Mouse (Mus musculus) limb, embryonic 13.5 days (tissue): Measurements from ENCODE around the gene Herc3. TPM values are rescaled to one million over a fixed set of nuclear protein-coding genes. Genes with fewer than 3 reads are reported as not detected.

ENCODE experiments used
- ATAC-seq: fragments of 200-750 bp; cut with Nextera tagmentation; 2 replicates; pipeline ENCODE4 v1.8.0; 2017; ENCODE audit warnings: low read depth, moderate number of reproducible peaks, moderate TSS enrichment; ENCODE audit not compliant: low FRiP score
- H3K27ac ChIP-seq: fragments of 300-500 bp; sonication (generic); 2 replicates; pipeline ENCODE4 v1.5.1; 2015; ENCODE audit warnings: inconsistent platforms, mild to moderate bottlenecking, moderate library complexity
- H3K27me3 ChIP-seq: fragments of 300-500 bp; sonication (generic); 2 replicates; pipeline ENCODE4 v1.6.1; 2015; ENCODE audit warnings: mild to moderate bottlenecking, inconsistent platforms
- H3K36me3 ChIP-seq: fragments of 300-500 bp; sonication (generic); 2 replicates; pipeline ENCODE4 v1.6.1; 2015; ENCODE audit warnings: inconsistent platforms, mild to moderate bottlenecking, moderate library complexity
- H3K4me1 ChIP-seq: fragments of 300-500 bp; sonication (generic); 2 replicates; pipeline ENCODE4 v1.6.1; 2015; ENCODE audit warnings: inconsistent platforms
- H3K4me2 ChIP-seq: fragments of 300-500 bp; sonication (generic); replicated peaks from 2 replicates; pipeline ENCODE4 v1.6.1; 2015; ENCODE audit warnings: inconsistent platforms, mild to moderate bottlenecking, moderate library complexity
- H3K4me3 ChIP-seq: fragments of 300-500 bp; sonication (generic); 2 replicates; pipeline ENCODE4 v1.5.1; 2015; ENCODE audit warnings: moderate library complexity, mild to moderate bottlenecking, inconsistent platforms
- H3K9ac ChIP-seq: fragments of 300-500 bp; sonication (generic); 2 replicates; pipeline ENCODE4 v1.6.1; 2015; ENCODE audit warnings: mild to moderate bottlenecking, inconsistent platforms
- H3K9me3 ChIP-seq: fragments of 300-500 bp; sonication (generic); 2 replicates; pipeline ENCODE4 v1.6.1; 2016; ENCODE audit warnings: inconsistent platforms
- WGBS: fragments of 180-500 bp; shearing (Covaris S2); methylation state at CpG from one replicate; pipeline ENCODE4 v1.1.7; 2015; 5-methylcytosine and 5-hydroxymethylcytosine counted together
- polyA plus RNA-seq: library from polyadenylated mRNA; unstranded; fragments of >200 nt; fragmentation: Nextera tagmentation; extraction: Ambion mirVana; gene quantifications from 2 replicates; pipeline ENCODE4 v1.2.1, GENCODE M21; 2015

Herc3 gene
- polyA plus RNA-seq, 1 experiment from 2014 or later = 7.5 TPM

DNA sequence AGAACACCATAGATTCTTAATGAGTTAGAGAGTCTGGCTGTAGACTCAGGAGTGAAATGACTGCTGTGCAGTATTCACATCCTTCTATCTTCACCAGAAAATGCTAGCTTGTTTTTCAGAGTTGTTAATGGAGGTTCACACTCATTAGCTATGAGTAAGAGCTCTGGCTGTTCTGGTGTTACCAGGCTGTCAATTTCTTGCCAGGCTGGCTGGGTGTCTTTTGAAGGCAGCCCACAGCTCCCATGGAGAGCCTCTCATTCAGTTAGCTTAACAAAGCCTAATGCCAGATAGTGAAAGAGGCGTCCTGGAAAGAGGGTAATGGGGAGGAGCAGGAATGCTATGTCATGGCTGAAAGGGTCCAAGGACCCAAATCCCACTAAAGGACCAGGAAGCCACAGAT, 6.7 kb downstream of the Herc3 start:
- H3K9ac ChIP-seq = no peak overlapping the region
- no peak overlapping the region for H3K4me3 ChIP-seq
- no peaks in the 10 kb centered on the region for H3K4me1 ChIP-seq
- no peak overlapping the region for H3K27ac ChIP-seq
- no peaks in the 10 kb centered on the region for H3K27me3 ChIP-seq
- H3K36me3 ChIP-seq = no peaks in the 10 kb centered on the region
- no peak for ATAC-seq
- 38% methylated on average over 1 of the region's 1 CpGs for WGBS
- H3K4me2 ChIP-seq = no peak overlapping the region
- H3K9me3 ChIP-seq = no peaks in the 10 kb centered on the region

GRCm38 (mm10) chr6:58841208-58841607, 9.9 kb downstream of the Herc3 start:
- H3K27ac ChIP-seq = no peak overlapping the region
- 73% methylated on average over 2 of the region's 2 CpGs for WGBS
- ATAC-seq = no peak

DNA sequence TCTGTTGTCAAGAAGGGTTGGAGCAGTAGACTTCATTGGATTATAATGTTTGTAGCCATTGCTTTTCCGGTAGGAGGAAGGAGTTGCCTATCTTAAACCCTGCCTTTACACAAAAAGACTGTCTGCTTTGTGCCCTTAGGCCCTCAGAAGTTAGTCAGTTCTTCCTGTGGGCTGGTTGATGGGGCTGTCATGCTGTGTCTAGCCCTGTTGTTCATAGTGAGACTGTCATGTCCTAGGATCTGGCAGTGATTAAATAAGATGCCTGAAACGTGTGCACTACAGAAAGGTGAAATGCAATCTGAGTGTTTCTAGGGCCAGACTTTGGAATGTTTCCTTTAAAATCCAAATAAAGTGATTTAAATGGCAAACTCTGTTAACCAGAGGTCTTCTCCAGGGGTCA, 10.9 kb downstream of the Herc3 start:
- Histone ChIP-seq H3K9me3 (no peaks in the 10 kb centered on the region), H3K4me2 (no peak overlapping the region), H3K4me3 (no peak overlapping the region), H3K4me1 (no peaks in the 10 kb centered on the region), H3K9ac (no peak overlapping the region), H3K36me3 (no peaks in the 10 kb centered on the region), H3K27ac (no peak overlapping the region), H3K27me3 (no peaks in the 10 kb centered on the region)
- no peak for ATAC-seq
- 34% methylated on average over 2 of the region's 2 CpGs for WGBS

More at GRCm38 (mm10) chr6:58841208-58841607, 9.9 kb downstream of the Herc3 start:
- no peaks in the 10 kb centered on the region for H3K27me3 ChIP-seq
- H3K36me3 ChIP-seq = no peaks in the 10 kb centered on the region
- no peaks in the 10 kb centered on the region for H3K9me3 ChIP-seq
- no peak overlapping the region for H3K4me2 ChIP-seq
- H3K9ac ChIP-seq = no peak overlapping the region
- no peak overlapping the region for H3K4me3 ChIP-seq
- no peaks in the 10 kb centered on the region for H3K4me1 ChIP-seq

DNA sequence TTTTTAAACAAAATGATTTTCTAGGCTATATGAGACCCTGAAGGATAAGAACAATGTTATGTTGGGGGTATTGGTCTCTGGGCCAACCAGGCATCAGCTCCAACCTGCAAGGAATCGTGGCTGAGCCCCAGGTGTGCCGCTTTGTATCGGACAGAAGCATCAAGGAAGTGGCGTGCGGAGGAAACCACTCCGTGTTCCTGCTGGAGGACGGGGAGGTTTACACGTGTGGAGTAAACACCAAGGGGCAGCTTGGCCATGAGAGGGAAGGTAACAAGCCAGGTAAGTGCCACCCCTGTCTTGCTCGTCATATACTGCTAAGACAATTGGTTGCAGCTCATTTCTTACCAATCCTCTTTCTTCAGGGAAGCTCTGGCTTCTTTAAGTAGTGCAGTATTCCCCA, 12.3 kb downstream of the Herc3 start:
- H3K4me3 ChIP-seq = no peak overlapping the region
- H3K9me3 ChIP-seq = no peaks in the 10 kb centered on the region
- no peaks in the 10 kb centered on the region for H3K27me3 ChIP-seq
- H3K4me1 ChIP-seq = no peaks in the 10 kb centered on the region
- H3K27ac ChIP-seq = no peak overlapping the region
- no peak overlapping the region for H3K9ac ChIP-seq
- 92% methylated on average over 9 of the region's 9 CpGs for WGBS
- ATAC-seq = no peak
- H3K4me2 ChIP-seq = no peak overlapping the region
- no peaks in the 10 kb centered on the region for H3K36me3 ChIP-seq

DNA sequence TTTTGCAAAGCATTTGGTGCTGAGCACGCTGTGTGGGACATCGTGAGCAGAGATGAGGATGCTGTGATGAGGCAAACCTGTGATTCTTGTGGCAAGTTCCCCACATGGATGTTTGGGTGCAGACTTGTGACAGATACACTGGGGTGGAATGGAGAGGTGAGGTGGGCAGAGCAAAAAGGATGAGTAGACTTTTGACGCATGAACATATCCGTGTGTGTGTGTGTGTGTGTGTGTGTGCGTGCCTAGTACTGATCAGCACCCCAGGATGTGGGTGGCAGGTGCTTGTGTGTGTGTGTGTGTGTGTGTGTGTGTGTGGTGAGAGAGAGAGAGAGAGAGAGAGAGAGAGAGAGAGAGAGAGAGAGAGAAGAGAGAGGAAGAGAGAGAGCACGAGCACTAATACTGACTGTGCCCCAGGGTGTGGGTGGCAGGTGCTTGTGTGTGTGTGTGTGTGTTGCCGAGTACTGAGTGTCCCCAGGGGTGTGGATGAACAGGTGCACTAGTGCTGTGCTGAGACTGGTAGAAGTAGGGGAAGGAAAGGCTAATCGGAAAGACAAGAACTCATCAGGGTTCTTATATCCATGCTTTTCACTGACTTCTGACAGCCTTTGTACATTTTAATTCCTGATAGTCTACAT, 13.0 kb downstream of the Herc3 start:
- no peak overlapping the region for H3K27ac ChIP-seq
- H3K36me3 ChIP-seq = no peaks in the 10 kb centered on the region
- H3K9ac ChIP-seq = no peak overlapping the region
- WGBS = 88% methylated on average over 8 of the region's 8 CpGs
- no peak overlapping the region for H3K4me3 ChIP-seq
- H3K4me1 ChIP-seq = no peaks in the 10 kb centered on the region
- H3K27me3 ChIP-seq = no peaks in the 10 kb centered on the region
- no peaks in the 10 kb centered on the region for H3K9me3 ChIP-seq
- no peak for ATAC-seq
- H3K4me2 ChIP-seq = no peak overlapping the region

DNA sequence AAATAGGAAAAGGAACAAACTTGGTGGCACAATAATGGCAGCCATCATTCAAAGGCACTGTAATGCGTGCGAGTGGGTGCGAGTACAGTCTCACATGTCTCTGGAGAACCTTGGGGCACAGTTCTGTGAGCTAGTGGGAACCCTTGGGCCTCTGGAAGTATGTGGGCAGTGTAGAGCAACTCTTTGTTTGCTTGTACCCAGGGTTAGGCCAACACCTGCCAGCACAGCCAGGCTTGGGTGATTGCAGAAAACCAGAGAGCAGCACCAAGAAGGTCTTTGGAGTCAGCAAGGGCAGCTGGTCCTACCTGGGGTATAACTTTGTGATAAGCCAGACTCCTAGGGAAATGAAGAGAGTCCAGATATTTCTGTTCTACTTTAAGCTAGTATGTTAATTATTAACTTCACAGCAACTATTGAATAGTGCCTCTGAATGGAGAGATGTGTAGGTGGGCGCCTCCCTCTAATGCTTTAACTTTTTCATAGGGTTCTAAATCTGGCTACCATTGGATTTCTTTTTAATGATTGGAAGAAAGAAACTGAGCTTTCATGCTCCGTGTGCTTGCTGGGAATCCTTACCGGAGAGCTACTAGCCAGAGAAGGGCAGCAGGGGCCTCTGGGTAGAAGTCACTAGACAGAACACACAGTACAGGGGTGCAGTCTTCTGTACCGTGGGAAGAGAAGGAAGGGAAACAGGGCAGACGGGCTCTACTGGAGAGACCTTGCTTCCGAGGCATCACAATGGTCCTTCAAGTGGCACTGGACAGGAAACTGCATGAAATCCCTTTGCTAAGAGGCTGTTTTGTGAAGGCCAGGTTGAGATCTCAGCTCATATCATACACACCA, 15.8 kb downstream of the Herc3 start:
- H3K4me1 ChIP-seq = no peaks in the 10 kb centered on the region
- no peak overlapping the region for H3K9ac ChIP-seq
- no peak overlapping the region for H3K27ac ChIP-seq
- H3K4me3 ChIP-seq = no peak overlapping the region
- no peak for ATAC-seq
- WGBS = 87% methylated on average over 9 of the region's 9 CpGs
- H3K9me3 ChIP-seq = no peaks in the 10 kb centered on the region
- no peaks in the 10 kb centered on the region for H3K27me3 ChIP-seq
- no peak overlapping the region for H3K4me2 ChIP-seq
- H3K36me3 ChIP-seq = no peaks in the 10 kb centered on the region

DNA sequence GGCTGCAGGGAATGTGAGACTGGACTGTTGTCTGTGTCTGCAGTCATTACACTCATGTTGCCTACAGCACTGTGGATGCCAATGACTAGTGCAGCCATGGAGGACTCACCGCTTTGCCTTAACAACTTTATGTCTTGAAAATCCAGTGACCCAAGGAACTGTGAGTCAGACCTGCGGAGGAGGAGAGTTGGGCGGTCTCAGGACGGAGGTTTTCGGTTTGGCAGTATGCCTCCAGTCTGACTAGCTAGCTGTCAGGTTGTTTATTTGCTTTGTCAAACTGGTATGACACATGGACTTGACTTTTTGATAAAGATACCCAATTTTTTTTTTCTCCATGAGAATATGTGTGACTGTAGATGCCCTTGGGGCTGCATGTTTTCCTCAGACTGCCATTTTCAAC, 16.6 kb downstream of the Herc3 start:
- 87% methylated on average over 5 of the region's 5 CpGs for WGBS
- no peak overlapping the region for H3K4me3 ChIP-seq
- no peak overlapping the region for H3K27ac ChIP-seq
- H3K4me1 ChIP-seq = no peaks in the 10 kb centered on the region
- H3K4me2 ChIP-seq = no peak overlapping the region
- H3K36me3 ChIP-seq = no peaks in the 10 kb centered on the region
- no peaks in the 10 kb centered on the region for H3K27me3 ChIP-seq
- ATAC-seq = no peak
- no peak overlapping the region for H3K9ac ChIP-seq
- no peaks in the 10 kb centered on the region for H3K9me3 ChIP-seq

- Histone ChIP-seq H3K9me3 (no peaks in the 10 kb centered on the region), H3K36me3 (no peaks in the 10 kb centered on the region), H3K9ac (no peak overlapping the region), H3K4me2 (no peak overlapping the region), H3K4me3 (no peak overlapping the region), H3K27me3 (no peaks in the 10 kb centered on the region), H3K27ac (no peak overlapping the region), H3K4me1 (no peaks in the 10 kb centered on the region)
- no peak for ATAC-seq
- 76% methylated on average over 5 of the region's 5 CpGs for WGBS
These were observed 18.1 kb downstream of the Herc3 start for GRCm38 (mm10) chr6:58849356-58849755.

DNA sequence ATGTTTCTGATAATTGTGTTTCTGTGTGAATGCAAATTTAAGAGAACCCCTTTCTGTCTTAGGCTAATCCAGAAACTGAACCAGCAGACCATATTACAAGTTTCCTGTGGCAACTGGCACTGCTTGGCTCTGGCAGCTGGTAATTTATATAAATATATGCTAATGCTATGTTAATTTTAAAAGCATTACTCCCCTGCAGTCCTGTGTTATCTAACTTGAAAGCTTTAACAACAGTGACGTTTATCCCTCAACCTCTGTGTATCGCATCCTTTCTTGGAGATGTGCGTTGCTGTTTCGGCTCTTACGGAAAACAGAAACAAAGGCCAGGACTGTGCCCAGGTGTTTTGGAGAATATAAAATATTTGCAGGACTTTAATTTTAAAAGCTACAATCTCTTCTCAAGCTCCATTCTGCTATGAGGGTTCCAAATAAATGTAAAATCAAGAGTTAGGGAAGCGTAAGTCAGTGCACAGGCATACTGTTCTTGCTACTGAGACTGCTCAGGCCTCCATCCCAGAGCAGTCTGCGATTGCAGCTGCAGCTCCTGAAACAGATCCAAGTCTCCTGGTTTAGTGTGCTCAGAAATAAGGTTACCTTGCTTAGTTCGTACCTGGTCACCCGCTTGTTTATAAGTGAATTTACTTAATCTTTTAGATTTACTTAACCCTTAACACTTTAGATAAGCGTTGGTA, 24.6 kb downstream of the Herc3 start:
- H3K9me3 ChIP-seq = no peaks in the 10 kb centered on the region
- ATAC-seq = no peak
- H3K4me2 ChIP-seq = no peak overlapping the region
- no peak overlapping the region for H3K9ac ChIP-seq
- H3K27me3 ChIP-seq = no peaks in the 10 kb centered on the region
- no peak overlapping the region for H3K27ac ChIP-seq
- no peaks in the 10 kb centered on the region for H3K4me1 ChIP-seq
- no peak overlapping the region for H3K4me3 ChIP-seq
- 81% methylated on average over 10 of the region's 10 CpGs for WGBS
- H3K36me3 ChIP-seq = peaks cover 6% of the 10 kb centered on the region; the same call in 1 of the 2 replicates

DNA sequence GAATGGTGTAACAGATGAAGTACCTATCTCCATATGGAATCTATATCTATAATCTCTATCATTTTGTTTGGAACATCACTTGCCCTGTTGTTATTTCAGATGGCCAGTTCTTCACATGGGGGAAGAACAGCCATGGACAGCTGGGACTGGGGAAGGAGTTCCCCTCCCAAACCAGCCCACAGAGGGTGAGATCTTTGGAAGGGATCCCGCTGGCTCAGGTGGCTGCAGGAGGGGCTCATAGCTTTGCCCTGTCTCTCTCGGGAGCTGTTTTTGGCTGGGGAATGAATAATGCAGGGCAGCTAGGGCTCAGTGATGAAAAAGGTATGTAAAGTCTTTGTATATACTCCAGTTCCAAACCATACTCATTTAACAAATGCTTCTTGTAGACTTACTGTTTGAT, 25.2 kb downstream of the Herc3 start:
- Histone ChIP-seq H3K27me3 (no peaks in the 10 kb centered on the region), H3K4me3 (no peak overlapping the region), H3K4me1 (no peaks in the 10 kb centered on the region), H3K9me3 (no peaks in the 10 kb centered on the region), H3K9ac (no peak overlapping the region), H3K36me3 (peaks cover 6% of the 10 kb centered on the region; the same call in 1 of the 2 replicates), H3K4me2 (no peak overlapping the region), H3K27ac (no peak overlapping the region)
- no peak for ATAC-seq
- WGBS = 72% methylated on average over 2 of the region's 2 CpGs

DNA sequence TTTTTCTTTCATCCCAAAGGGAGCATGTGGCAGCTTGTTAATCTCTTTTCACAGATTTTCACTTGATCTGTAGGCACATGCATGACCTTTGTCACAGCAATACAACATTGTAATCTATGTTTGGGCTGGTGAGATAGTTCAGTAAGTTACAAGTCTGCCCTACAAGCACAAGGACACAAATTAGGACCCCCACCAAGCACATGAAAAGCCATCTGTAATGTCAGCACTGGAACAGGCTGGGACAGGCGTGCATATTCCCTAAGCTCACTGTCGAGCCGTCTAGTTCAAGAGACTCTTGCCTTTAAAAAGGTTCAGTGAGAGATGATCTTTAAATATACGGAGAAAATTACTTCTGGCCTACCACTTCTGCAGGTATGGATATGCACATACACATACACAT, 28.3 kb downstream of the Herc3 start:
- H3K4me3 ChIP-seq = no peak overlapping the region
- WGBS = 88% methylated on average over 4 of the region's 4 CpGs
- H3K27ac ChIP-seq = no peak overlapping the region
- no peaks in the 10 kb centered on the region for H3K27me3 ChIP-seq
- no peak for ATAC-seq
- H3K36me3 ChIP-seq = peaks cover 6% of the 10 kb centered on the region; the same call in 1 of the 2 replicates
- no peak overlapping the region for H3K4me2 ChIP-seq
- H3K9me3 ChIP-seq = no peaks in the 10 kb centered on the region
- H3K9ac ChIP-seq = no peak overlapping the region
- no peaks in the 10 kb centered on the region for H3K4me1 ChIP-seq

DNA sequence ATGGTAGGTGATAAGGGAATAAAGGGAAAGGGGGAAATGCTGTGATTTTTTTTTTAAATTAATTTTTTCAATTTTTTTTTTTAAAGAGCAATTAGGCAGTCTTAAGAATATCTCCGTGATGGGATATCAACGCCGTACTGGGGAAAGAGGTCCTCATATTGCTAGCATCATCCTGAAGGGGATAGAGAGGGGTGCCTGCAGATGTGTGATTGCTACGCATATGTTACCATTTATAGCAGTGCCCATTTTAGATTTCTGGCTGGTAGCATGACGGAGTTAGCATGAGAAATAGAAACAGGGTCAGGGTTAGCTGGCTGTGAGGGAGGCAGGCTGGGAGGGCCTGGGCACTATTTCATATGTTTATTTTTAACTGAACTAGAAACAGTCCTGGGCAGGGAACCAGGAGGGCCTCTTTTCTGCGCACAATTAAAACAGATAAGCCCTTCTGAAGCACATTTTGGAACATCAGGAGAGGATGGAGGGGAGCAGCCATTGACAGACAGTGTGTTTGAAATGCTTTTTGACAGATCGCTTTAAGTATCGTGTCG, 31.3 kb downstream of the Herc3 start:
- no peaks in the 10 kb centered on the region for H3K4me1 ChIP-seq
- H3K4me2 ChIP-seq = no peak overlapping the region
- H3K36me3 ChIP-seq = peaks cover 6% of the 10 kb centered on the region; the same call in 1 of the 2 replicates
- H3K9ac ChIP-seq = no peak overlapping the region
- H3K27ac ChIP-seq = no peak overlapping the region
- no peak overlapping the region for H3K4me3 ChIP-seq
- no peaks in the 10 kb centered on the region for H3K9me3 ChIP-seq
- ATAC-seq = no peak
- H3K27me3 ChIP-seq = no peaks in the 10 kb centered on the region
- 80% methylated on average over 9 of the region's 9 CpGs for WGBS
